Mouse (Mus musculus) layer of hippocampus, postnatal 25 days (tissue): ENCODE data around the gene Cnga3. TPM values are rescaled to one million over a fixed set of nuclear protein-coding genes. Genes with fewer than 3 reads are reported as not detected.

Source experiments
- DNase-seq, 2 experiments: peaks; one replicate each; pipeline ENCODE4 v3.0.0; 2022; ENCODE audit warnings: mixed read lengths in 2 of 2, low spot score in 1 of 2; ENCODE audit errors: extremely low spot score in 1 of 2
- total RNA-seq, 2 experiments: library from RNA; stranded (reverse); gene quantifications; 2 replicates each; pipeline ENCODE4 v1.2.3; 2021

Cnga3 gene
- total RNA-seq, 2 experiments from 2014 or later, result 0.40 to 0.47 TPM

DNA sequence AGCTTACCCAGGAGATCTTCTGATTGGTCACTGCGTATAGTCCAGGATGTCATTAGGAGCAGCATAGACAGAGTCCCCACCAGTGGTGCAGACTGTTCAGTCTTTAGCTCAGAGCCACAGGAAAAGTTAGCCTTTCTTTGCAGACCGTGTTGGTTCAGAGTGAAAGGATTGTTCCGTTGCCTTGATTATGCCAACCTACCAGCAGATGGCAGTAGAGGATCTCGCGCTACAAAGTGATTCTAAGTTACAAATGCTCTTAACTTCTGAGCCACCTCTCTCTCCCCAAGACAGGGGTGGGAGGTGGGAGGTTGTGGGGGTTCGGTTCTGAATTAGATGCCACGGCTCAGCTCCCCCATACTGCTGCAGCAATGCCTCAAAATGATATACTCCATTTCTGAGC is 58.2 kb downstream of the Cnga3 start:
- DNase-seq, result peak; percentile 36 to 62

DNA sequence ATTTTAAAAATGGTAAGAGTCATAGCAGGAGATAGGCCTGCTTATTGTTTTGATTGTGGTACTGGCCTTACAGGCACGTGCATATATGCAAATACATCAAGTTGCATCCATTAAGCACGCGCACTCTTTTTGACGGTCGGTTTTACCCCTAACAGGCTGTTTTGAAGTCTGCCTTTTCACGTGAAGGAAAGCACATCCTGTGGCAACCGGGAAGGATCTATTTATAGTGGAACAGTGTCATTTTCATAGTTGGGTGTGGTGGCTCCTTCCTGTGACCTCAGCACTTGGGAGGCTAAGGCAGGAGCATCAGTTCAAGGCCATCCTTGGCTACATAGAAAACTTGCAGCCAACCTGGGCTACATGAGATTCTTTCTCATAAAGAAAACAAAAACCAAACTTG is 72.3 kb downstream of the Cnga3 start:
- no peak for DNase-seq

DNA sequence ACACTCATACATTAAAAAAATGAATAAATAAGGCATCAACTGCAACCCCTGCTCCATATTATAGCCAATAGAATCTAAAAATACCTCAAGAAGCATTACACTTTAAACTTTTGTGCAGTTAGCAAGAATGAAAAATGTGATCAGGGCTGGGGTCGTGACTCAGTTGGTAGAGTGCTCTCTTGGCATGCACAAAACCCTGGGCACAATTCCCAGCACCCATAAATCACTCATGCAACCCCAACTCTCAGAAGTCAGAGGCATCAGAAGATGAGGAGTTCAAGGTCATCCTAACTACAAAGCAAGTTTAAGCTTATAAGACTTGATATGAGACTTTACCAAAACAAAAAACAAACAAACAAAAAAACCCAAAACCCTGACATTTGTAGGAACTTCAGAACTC is 73.5 kb downstream of the Cnga3 start:
- no peak for DNase-seq

DNA sequence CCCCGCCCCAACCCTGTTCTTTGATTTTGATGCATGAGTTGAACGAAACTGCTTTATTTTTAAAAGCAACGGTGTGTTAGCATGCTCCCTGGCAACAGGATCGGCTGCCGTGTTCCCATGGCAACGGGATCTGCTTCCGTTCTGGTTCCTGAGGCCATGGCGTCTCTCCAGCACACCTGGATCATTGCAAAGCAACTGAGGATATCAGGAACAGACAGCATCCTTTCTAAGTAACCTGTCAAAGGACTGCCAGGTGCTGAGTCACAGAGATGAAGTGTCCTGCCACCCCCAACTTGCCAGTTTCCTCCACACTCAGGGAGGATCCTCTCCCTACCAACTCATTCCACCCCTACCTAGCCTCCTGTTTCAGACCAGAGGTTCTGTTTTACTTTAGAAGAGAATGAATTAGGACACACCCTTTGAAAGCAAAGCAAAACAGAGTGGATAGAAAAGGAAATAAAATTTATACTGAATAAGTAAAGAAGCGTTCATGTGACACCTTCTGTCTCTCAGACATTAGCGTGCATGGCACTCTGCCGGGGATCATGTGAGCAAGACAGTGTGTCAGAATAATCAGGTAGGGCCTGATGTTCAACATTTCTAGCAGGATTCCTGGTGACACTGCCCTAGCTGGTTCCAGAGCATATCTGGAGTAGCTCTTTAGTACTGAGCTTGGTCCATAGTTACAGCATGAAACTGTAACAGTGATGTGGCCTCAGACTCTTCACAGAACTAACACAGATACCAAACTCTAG is 74.1 kb downstream of the Cnga3 start:
- peak; percentile 30 to 53 for DNase-seq

DNA sequence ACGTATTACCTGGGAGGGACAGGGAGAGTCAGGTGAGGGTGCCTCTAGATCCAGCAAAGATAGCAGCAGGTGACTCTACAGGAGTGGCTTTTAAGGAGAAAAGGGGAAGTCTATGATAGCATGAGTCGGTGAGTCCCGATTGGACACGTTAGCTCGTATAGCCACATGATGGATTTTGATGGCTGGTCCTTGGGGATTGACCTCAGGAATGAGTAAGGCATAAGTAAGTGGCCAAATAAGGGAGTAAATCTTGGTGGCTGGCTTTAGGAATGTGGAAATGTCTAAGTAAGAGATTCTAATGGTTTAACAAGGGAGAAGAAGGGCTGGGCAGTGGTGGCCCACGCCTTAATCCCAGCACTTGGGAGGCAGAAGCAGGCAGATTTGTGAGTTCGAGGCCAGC is 74.7 kb downstream of the Cnga3 start:
- no peak for DNase-seq

DNA sequence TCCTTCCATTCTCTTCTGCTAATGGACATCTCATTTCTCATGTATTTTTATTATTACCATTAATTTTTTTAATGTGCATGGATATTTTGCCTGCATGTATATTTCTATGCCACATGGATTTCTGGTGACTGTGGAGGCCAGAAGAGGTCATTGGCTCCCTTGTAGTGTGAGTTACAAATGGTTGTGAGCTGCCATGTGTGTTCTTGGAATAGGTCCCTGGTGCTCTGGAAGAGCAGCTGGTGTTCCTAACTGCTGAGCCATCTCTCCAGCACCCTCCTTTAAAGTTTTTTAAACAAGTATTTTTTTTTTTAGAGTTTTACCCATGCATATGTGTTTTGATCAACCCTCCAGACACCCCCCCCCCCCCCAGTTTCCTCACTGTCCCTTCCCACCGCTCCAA is 82.2 kb downstream of the Cnga3 start:
- no peak for DNase-seq

DNA sequence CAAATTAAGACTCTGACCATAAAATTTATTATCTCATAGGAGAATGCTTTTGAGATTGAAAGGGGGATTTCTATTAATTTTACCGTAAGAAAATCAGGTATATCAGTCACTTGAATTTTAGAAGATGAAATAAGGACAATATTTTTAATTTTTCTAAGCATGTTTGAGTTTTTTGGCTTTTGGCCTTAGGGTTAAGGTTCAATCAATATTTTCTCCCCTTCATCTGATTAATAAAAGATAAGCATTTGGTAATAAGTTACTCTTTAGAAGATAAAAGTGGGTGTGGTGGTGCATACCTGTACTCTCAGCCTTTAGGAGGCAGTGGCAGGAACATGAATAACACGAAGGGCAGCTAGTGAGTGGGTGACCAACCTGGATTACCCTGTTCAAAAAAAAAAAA is 84.7 kb downstream of the Cnga3 start:
- DNase-seq, result no peak

DNA sequence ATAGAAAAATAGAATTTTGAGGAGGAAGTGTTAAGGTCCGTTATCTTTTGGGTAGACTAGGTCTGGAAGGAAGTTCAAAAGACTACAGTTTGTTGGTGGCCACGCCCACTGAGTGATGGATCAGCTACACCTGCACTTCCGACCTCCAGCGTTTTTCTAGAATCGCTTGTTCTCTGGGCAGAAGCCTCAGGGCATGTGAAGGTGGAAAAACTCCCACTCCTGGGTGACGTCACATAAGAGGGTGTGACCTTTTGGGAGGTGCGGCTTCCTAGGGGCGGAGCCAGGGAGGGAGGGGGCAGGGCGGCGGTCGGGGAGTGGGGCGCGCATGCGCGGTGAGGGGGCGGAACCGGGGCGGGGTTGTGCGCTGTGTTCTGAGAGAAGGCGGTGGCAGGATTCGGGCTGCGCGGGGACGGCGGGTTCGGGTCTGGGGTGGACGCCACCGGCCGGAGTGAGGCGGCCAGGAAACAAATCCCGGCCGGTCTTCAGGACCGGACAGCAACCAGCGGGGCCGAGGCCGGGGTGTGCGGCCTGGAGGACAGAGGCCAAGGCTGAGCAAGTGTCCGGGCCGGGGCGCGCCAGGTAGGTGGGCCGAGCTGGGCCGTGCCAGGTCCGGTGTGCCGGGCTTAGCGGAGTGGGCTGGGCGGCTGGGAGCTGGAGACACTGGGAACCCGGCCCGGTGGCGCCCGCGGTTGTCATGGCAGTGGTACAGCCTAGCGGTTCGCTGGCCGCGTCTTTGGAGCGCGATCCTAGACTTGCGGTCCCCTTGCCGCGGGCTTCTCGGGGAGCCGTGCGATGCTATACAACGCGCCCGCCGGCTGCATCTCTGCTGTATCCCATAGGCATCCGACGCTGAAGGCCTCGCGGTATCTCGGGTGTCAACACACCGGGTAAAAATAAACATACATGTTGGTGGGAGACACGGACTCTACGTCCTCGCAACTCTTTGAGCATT is 85.6 kb downstream of the Cnga3 start, which contains the start of gene Inpp4a:
Gene Inpp4a (plus strand): TSS at position 326 of the 952 bp plus-strand sequence.
- DNase-seq, result peak; percentile 96 to 97

DNA sequence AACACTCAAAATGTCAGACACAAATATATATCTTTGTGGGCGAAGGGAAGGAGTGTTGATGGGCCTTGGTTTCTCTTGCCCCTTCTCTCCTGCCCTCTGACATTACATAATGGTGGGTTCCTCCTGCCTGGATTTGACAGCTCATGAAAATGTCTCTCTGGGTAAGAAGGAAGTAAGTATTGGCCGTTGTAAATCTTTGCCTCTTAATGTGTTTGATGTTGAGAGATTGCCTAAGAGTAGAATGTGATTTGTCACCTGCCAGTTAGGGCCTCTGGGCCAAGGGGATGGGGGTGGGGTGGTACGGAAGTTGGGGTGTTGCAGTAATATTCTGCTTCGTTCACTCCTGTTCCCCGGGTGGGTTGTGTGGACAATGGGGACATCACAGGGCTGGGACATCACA is 86.4 kb downstream of the Cnga3 start:
- peak in 1 of 2 experiments; percentile 24 for DNase-seq

DNA sequence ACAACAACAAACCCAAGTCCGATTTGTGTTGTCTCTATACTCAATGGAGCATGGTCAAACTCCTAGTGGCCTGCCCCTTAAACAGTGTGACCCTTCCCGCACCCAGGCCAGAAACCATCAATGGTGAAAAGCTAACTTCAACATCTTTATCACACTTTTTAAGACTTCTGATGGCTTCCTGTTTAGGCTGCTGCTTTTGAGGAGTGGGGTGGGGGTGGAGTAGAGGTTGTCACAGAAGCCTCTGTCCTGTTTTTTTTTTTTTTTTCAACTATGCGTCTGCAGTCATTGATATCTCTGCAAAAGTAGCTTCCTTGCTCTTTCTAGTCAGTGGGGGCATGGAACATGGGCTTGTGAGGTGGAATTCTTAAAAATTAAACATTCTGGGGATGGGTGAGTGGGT is 88.6 kb downstream of the Cnga3 start:
- DNase-seq, result no peak

DNA sequence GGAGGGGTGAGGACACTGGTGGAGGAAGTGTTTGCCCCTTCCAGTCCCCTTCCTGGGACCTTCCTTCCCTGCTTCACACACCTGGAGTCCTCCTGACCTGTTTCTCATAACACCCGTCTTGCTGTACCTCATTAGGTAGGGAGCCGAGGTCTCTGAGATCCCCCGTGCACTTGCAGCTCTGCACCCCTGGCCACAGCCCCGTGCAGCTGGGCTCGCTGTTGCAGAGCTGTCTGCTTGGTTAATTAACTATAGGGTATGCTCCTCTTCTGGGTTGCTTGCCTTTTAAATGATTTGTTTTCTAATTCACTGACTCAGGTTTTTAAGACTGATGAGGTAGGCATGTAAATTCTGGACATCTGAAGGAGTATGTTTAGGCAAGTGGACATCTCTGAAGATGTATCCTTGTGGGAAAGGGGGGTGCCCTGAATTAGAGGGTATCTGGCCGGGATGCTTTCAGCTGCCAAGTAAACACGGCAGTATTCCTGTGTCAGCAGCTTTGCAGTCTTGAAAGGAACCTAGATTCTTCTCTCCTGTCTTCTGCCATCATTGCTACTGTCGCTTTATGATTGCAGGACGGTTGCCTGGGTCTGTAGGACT is 91.6 kb downstream of the Cnga3 start:
- no peak for DNase-seq

DNA sequence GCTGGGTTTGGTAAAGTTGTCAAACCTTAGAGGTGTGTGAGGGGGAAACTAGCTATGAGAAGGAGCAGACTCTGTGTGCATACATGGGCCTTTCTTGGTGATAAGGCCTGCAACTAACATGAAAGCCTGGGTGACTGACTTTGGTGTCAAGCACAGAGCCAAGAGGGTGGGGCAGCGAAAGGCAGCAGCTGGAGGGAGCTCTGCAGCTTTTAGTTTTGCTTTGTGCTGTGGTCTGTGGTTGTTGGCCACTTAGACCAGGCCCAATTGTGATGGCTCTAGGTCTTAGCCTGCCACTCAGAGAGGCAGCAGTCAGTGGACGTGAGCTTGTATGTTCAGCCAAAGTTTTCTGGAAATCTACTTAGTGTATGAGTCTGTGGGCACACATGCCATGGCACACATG is 93.4 kb downstream of the Cnga3 start:
- DNase-seq, result no peak

DNA sequence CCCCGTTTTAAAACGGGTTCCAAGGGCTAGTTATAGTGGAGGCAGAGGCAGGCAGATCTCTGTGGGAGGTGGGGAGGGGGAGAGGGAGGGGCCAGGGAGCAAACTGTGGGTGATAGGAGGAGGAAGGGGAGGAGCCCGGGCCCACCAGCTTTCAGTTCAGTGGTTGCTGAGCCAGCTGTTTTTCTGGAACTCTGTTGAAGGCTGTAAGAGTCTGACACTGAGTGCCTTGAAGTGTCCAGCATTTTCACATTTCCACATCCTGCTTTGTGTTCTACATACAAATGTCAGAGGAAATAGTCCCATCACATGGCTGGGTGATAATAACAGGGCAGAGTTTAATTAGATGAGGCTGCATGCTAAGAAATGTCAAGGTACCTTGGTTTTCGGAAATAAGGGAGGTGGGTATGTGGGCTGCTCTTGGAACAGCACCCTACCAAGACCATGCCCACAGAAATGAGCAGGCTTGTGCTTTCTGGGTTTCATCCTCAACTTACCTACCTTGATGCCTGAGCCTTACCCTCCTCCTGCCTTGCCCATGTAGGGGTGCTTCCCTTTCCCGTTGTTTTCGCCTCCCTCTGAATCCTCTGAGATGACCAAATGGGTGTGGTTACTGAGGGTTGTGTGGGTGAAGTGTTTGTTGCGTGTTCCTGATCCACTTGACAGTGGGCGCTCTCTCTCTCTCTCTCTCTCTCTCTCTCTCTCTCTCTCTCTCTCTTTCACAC is 93.9 kb downstream of the Cnga3 start:
- no peak for DNase-seq

DNA sequence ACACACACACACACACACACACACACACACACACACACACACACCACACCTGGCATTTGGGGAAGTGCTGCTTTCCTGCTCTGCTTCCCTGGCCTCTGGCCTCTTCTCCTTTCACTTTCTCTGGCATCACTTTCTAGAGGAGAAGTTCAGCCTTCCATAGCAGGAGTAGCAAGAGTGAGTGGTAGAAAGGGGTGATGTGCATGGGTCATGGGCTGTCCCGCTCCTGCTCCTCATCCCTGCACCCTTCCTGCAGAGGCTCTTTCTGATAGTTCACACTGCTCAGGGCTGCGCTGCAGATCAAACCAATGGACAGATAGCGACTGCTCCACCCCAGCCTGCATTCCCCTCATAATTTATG is 94.5 kb downstream of the Cnga3 start:
- no peak for DNase-seq

DNA sequence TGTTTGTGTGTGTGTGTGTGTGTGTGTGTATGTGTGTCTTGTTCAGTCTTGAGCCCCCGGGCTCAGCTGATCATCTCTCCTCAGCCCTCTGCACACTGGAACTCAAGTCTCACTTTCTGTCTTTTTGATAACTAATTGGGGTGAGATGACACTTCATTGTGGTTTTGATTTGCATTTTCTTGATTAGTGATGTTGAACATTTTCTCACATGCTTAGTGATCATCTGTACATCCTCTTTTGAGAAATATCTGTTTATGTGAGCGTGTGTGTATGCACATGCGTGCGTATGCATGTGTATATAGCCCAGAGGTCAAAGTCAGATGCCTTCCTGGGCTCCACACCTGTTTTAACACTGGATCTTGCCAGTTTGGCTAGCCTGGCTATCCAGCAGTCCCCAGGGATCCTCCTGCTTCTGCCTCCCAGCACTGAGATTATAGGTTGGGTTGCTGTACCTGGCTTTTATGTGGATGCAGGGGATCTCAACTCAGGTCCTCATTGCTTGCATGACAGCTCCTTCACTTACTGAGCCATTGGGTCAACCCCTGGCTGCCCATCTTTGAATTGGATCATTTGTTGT is 95.8 kb downstream of the Cnga3 start:
- DNase-seq, result no peak

Other genes starting within 250 kb of the Cnga3 start
- 10 to 100 TPM; 19.6 to 21.1 TPM for gene Vwa3b, start 187.8 kb upstream of the Cnga3 start, total RNA-seq
- gene Inpp4a, start 85.4 kb downstream of the Cnga3 start, total RNA-seq, result 100 to 1,000 TPM; 149 to 156 TPM
- 10 to 100 TPM; 53.9 to 57.3 TPM for gene Coa5, start 215.7 kb downstream of the Cnga3 start, total RNA-seq
- gene Unc50, start 215.7 kb downstream of the Cnga3 start, total RNA-seq, result 10 to 100 TPM; 56.6 to 63.4 TPM